Mouse (Mus musculus) intestine, postnatal 0 days (tissue): ENCODE data around the gene Itgb3. TPM values are rescaled to one million over a fixed set of nuclear protein-coding genes. Genes with fewer than 3 reads are reported as not detected.
A peak's percentile ranks its signal among the peaks of the same experiment; 100 is the strongest.

Experiments used
- ATAC-seq: fragments of 200-750 bp; cut with Nextera tagmentation; 2 replicates; pipeline ENCODE4 v1.8.0; 2017; ENCODE audit warnings: mild to moderate bottlenecking, moderate TSS enrichment, moderate library complexity
- H3K27ac ChIP-seq: fragments of 300-500 bp; sonication (generic); 2 replicates; pipeline ENCODE4 v1.5.1; 2014; ENCODE audit warnings: mild to moderate bottlenecking, low read depth, low read length, moderate library complexity
- H3K27me3 ChIP-seq: fragments of 300-500 bp; sonication (generic); replicated peaks from 2 replicates; pipeline ENCODE4 v1.6.1; 2014; ENCODE audit warnings: low read length, mixed read lengths; ENCODE audit not compliant: control insufficient read depth, insufficient read depth
- H3K36me3 ChIP-seq: fragments of 300-500 bp; sonication (generic); 2 replicates; pipeline ENCODE4 v1.6.1; 2014; ENCODE audit warnings: mild to moderate bottlenecking, moderate library complexity; ENCODE audit not compliant: control insufficient read depth, insufficient read depth
- H3K4me1 ChIP-seq: fragments of 300-500 bp; sonication (generic); replicated peaks from 2 replicates; pipeline ENCODE4 v1.6.1; 2014; ENCODE audit warnings: antibody characterized with exemption, low read length, mixed read lengths; ENCODE audit not compliant: control insufficient read depth, insufficient read depth
- H3K4me2 ChIP-seq: fragments of 300-500 bp; sonication (generic); replicated peaks from 2 replicates; pipeline ENCODE4 v1.6.1; 2014; ENCODE audit warnings: low read depth, mild to moderate bottlenecking, moderate library complexity
- H3K4me3 ChIP-seq: fragments of 300-500 bp; sonication (generic); 2 replicates; pipeline ENCODE4 v1.5.1; 2014; ENCODE audit warnings: low read depth, low read length
- H3K9ac ChIP-seq: fragments of 300-500 bp; sonication (generic); 2 replicates; pipeline ENCODE4 v1.6.1; 2014; ENCODE audit warnings: mild to moderate bottlenecking, low read depth, low read length
- H3K9me3 ChIP-seq: fragments of 300-500 bp; sonication (generic); 2 replicates; pipeline ENCODE4 v1.6.1; 2016; ENCODE audit warnings: mixed run types; ENCODE audit not compliant: control insufficient read depth
- CTCF ChIP-seq: sonication (generic); IDR thresholded peaks from 2 replicates; pipeline ENCODE4 v1.5.1; 2016; ENCODE audit warnings: low read depth, mild to moderate bottlenecking, control low read depth, antibody characterized with exemption, moderate library complexity
- WGBS: fragments of 180-500 bp; shearing (Covaris S2); extraction: QIAGEN DNeasy Blood & Tissue Kit; methylation state at CpG from one replicate; pipeline ENCODE4 v1.1.7; 2014; 5-methylcytosine and 5-hydroxymethylcytosine counted together
- polyA plus RNA-seq: library from polyadenylated mRNA; unstranded; fragments of >200 nt; fragmentation: Nextera tagmentation; extraction: Ambion mirVana; gene quantifications from 2 replicates; pipeline ENCODE4 v1.2.1, GENCODE M21; 2015

The Itgb3 gene
- polyA plus RNA-seq, 1 experiment from 2014 or later, result 5.3 TPM

DNA sequence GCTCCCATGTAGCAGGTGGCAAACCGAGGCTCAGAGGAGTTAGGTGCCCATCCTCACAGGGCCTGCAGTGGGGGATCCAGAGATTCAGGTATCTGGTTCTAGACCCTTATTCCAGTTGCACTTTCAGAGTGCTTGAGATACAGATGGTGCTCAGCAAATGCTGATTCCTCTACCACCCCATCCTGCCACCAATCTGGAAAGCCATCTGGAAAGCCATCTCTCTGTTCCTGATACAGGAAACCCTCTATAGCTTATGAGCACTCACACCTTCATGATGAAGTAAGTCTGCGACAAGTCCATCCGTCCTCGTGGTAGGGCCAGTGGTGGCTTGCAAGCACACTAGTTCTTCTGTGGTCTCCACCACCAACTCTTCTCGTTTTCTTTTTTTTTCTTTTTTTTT is 27.2 kb upstream of the Itgb3 start:
- H3K9ac ChIP-seq, result no peak overlapping the region
- no peaks in the 10 kb centered on the region for H3K4me1 ChIP-seq
- H3K36me3 ChIP-seq, result no peaks in the 10 kb centered on the region
- H3K27ac ChIP-seq, result no peak overlapping the region
- no peak overlapping the region for H3K4me2 ChIP-seq
- no peak for ATAC-seq
- 0 out of 2 replicates have a peak, but pooled peaks cover 4% of the 10 kb centered on the region for H3K27me3 ChIP-seq
- no peaks in the 10 kb centered on the region for H3K9me3 ChIP-seq
- no peak for TF ChIP-seq CTCF
- no peak overlapping the region for H3K4me3 ChIP-seq
- 90% methylated on average over 5 of the region's 5 CpGs for WGBS

- Histone ChIP-seq H3K36me3 (no peaks in the 10 kb centered on the region), H3K4me3 (no peak overlapping the region), H3K27ac (no peak overlapping the region), H3K27me3 (0 out of 2 replicates have a peak, but pooled peaks cover 4% of the 10 kb centered on the region), H3K9me3 (no peaks in the 10 kb centered on the region), H3K4me2 (peak overlapping the region; percentile 41), H3K4me1 (no peaks in the 10 kb centered on the region), H3K9ac (no peak overlapping the region)
- no peak for ATAC-seq
- no peak for TF ChIP-seq CTCF
- 52% methylated on average over 18 of the region's 18 CpGs for WGBS
Observed at GRCm38 (mm10) chr11:104581446-104582307, 26.1 kb upstream of the Itgb3 start.

- Histone ChIP-seq H3K4me2 (no peak overlapping the region), H3K27ac (no peak overlapping the region)
Observed at GRCm38 (mm10) chr11:104582308-104582606, 25.5 kb upstream of the Itgb3 start.

DNA sequence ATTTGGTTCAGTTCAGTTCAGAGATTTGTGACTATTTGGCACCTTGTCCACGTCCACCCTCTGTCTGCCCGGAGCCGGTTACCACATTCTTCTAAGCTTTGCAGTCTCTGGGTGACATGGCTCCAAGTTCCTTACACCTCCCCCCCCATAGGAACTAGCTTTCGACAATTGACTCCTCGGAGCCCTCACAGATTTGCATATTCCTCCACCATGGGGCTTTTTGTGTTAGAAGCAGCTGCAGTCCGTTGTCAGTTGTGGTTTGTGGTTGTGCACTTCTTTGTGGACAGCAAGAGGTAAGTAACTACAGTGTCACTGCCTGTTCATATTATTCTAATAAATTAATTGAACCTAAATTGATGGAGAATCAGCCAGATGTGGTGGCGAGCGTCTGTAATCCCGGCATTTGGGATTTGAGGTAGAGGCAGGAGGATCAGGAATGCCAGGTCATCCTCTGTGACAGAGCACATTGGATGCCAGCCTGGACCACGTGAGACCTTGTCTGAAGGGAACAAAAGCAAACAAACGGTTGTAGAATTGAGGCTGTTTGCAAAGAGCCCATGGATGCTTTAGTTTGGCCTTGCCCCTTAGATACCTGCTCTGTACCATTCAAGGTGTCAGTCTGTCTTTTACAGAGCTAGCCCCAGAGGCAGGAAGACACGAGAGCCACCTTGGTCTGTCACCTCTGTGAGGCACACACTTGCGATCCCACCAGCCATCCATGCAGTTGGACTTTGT is 25.0 kb upstream of the Itgb3 start:
- no peak overlapping the region for H3K4me2 ChIP-seq
- no peaks in the 10 kb centered on the region for H3K9me3 ChIP-seq
- no peak overlapping the region for H3K4me3 ChIP-seq
- H3K9ac ChIP-seq, result no peak overlapping the region
- 0 out of 2 replicates have a peak, but pooled peaks cover 4% of the 10 kb centered on the region for H3K27me3 ChIP-seq
- no peak for ATAC-seq
- 61% methylated on average over 13 of the region's 13 CpGs for WGBS
- no peaks in the 10 kb centered on the region for H3K4me1 ChIP-seq
- no peaks in the 10 kb centered on the region for H3K36me3 ChIP-seq
- no peak overlapping the region for H3K27ac ChIP-seq
- TF ChIP-seq CTCF, result no peak

More at GRCm38 (mm10) chr11:104582308-104582606, 25.5 kb upstream of the Itgb3 start:
- TF ChIP-seq CTCF, result no peak
- Histone ChIP-seq H3K4me1 (no peaks in the 10 kb centered on the region), H3K36me3 (no peaks in the 10 kb centered on the region), H3K9me3 (no peaks in the 10 kb centered on the region), H3K4me3 (no peak overlapping the region), H3K9ac (no peak overlapping the region), H3K27me3 (0 out of 2 replicates have a peak, but pooled peaks cover 4% of the 10 kb centered on the region)
- ATAC-seq, result no peak
- WGBS, result 69% methylated on average over 2 of the region's 2 CpGs

- Histone ChIP-seq H3K4me1 (no peaks in the 10 kb centered on the region), H3K4me3 (no peak overlapping the region), H3K9ac (no peak overlapping the region), H3K36me3 (no peaks in the 10 kb centered on the region), H3K27me3 (0 out of 2 replicates have a peak, but pooled peaks cover 4% of the 10 kb centered on the region), H3K27ac (no peak overlapping the region), H3K9me3 (no peaks in the 10 kb centered on the region), H3K4me2 (no peak overlapping the region)
- WGBS, result 85% methylated on average over 5 of the region's 5 CpGs
- no peak for TF ChIP-seq CTCF
- no peak for ATAC-seq
Observed at GRCm38 (mm10) chr11:104585495-104585894, 22.3 kb upstream of the Itgb3 start.

DNA sequence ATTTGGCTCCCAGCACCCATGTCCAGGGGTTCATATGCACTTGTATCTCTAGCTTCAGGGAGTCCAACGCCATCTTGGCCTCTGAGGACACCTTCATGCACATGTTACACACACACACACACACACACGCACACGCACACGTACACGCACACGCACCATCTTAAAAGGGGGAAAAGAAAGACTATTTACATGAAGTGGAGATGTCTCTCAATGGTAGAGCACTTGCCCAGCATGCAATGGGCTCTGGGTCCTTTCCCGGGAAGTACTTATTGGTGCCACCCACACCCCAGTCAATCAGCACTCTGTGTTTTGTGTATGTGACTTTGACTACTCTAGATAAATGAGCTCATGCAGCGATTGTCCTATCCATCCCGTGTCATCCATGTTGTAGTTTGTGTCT is 19.9 kb upstream of the Itgb3 start:
- whole genome bisulfite sequencing, result 97% methylated on average over 9 of the region's 9 CpGs
- no peaks in the 10 kb centered on the region for H3K36me3 ChIP-seq
- no peaks in the 10 kb centered on the region for H3K4me1 ChIP-seq
- no peak overlapping the region for H3K4me3 ChIP-seq
- no peaks in the 10 kb centered on the region for H3K27me3 ChIP-seq
- H3K4me2 ChIP-seq, result no peak overlapping the region
- no peak for TF ChIP-seq CTCF
- no peaks in the 10 kb centered on the region for H3K9me3 ChIP-seq
- H3K27ac ChIP-seq, result no peak overlapping the region
- no peak for ATAC-seq
- H3K9ac ChIP-seq, result no peak overlapping the region
